Mouse (Mus musculus): ENCODE measurements at regions not wholly inside any gene's neighbourhood (a gene's known extent, or its start where the extent isn't known, plus 50 kb on each side); places are given as distances from the start of the nearest gene placed in this dataset.

- TF ChIP-seq CTCF (IDR thresholded peaks at IDR 0.05; ENCODE audit: low read depth, low read length) (no peak), POLR2A (IDR thresholded peaks at IDR 0.05; ENCODE audit: extremely low read depth, insufficient read depth, low read length) (no peak)
Measured at GRCm38 (mm10) chr14:37315239-37315895, 180.3 kb upstream of the Ghitm start.
